Mouse (Mus musculus): ENCODE measurements around the gene Tfdp1. TPM values are rescaled to one million over a fixed set of nuclear protein-coding genes. Genes with fewer than 3 reads are reported as not detected.

Tfdp1 gene
- polyA plus RNA-seq, 1 experiment from 2014 or later, result 153 TPM

GRCm38 (mm10) chr8:13413823-13414390 lies 75.4 kb downstream of the Tfdp1 start:
- H3K4me2 ChIP-seq (replicated peaks; ENCODE audit: low read depth, low read length), result no peak overlapping the region
- H3K9ac ChIP-seq (replicated peaks; ENCODE audit: low read depth, low read length), result no peak overlapping the region
- no peaks in the 10 kb centered on the region for H3K9me3 ChIP-seq (ENCODE audit: control insufficient read depth, low read depth, low read length)
- 0 out of 2 replicates have a peak, but pooled peaks cover 3% of the 10 kb centered on the region for H3K27me3 ChIP-seq (ENCODE audit: control insufficient read depth, insufficient read depth, low read length)
- H3K27ac ChIP-seq (ENCODE audit: low read length), result no peak overlapping the region
- WGBS, result 42% methylated on average over 12 of the region's 12 CpGs
- H3K4me3 ChIP-seq (ENCODE audit: low read depth, low read length), result no peak overlapping the region
- ATAC-seq (ENCODE audit: insufficient number of reproducible peaks, insufficient read depth, low FRiP score, low read depth), result no peak
- H3K36me3 ChIP-seq (ENCODE audit: control insufficient read depth, insufficient read depth, low read length), result no peaks in the 10 kb centered on the region
- no peaks in the 10 kb centered on the region for H3K4me1 ChIP-seq (ENCODE audit: control insufficient read depth, insufficient read depth, low read length)

DNA sequence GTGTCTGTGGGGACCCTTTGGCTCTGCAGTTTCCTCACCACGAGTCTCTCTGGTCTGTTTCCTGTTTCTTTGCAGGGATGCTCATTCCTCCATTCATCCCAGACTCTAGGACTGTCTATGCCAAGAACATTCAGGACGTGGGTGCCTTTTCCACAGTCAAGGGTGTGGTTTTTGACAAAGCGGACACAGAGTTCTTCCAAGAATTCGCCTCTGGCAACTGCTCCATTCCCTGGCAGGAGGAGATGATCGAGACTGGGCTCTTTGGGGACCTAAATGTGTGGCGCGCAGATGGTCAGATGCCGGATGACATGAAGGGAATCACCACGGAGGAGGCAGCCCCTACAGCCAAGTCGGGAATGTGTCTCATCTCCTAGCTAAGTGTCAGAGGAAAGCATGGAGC lies 77.3 kb downstream of the Tfdp1 start:
- H3K4me2 ChIP-seq (replicated peaks; ENCODE audit: low read depth, low read length), result no peak overlapping the region
- no peaks in the 10 kb centered on the region for H3K4me1 ChIP-seq (ENCODE audit: control insufficient read depth, insufficient read depth, low read length)
- H3K27ac ChIP-seq (ENCODE audit: low read length), result no peak overlapping the region
- H3K9ac ChIP-seq (replicated peaks; ENCODE audit: low read depth, low read length), result no peak overlapping the region
- H3K9me3 ChIP-seq (ENCODE audit: control insufficient read depth, low read depth, low read length), result no peaks in the 10 kb centered on the region
- WGBS, result 74% methylated on average over 10 of the region's 10 CpGs
- ATAC-seq (ENCODE audit: insufficient number of reproducible peaks, insufficient read depth, low FRiP score, low read depth), result no peak
- H3K4me3 ChIP-seq (ENCODE audit: low read depth, low read length), result no peak overlapping the region
- H3K27me3 ChIP-seq (ENCODE audit: control insufficient read depth, insufficient read depth, low read length), result 0 out of 2 replicates have a peak, but pooled peaks cover 3% of the 10 kb centered on the region
- H3K36me3 ChIP-seq (ENCODE audit: control insufficient read depth, insufficient read depth, low read length), result no peaks in the 10 kb centered on the region

DNA sequence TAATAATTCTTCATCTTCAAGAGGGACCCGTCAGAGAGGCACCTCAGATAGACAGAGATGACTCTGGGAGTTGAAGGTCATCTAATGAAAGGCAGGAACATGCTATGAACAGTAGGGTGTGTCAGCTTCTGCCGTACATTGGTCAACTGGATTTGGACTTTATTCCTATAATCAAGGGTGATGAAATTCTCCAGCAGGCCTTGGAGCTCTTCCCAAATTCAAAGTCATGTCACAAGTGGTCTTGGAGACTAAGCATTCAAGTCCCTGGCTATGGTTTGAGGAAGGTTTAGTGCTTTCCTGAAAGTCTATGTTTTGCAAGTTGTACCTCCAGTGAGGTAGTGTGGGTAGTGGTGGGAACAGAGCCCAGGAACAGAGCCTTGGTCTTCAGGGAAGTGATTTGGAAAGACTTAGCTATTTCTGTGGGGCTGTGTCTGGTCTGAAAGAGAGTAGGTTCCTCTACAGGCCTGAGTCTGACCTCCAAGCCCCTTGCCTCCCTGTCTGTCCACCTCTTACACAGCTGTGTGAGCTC lies 80.6 kb downstream of the Tfdp1 start:
- Histone ChIP-seq H3K36me3 (ENCODE audit: control insufficient read depth, insufficient read depth, low read length) (no peaks in the 10 kb centered on the region), H3K27ac (ENCODE audit: low read length) (no peak overlapping the region), H3K27me3 (ENCODE audit: control insufficient read depth, insufficient read depth, low read length) (0 out of 2 replicates have a peak, but pooled peaks cover 3% of the 10 kb centered on the region), H3K9ac (replicated peaks; ENCODE audit: low read depth, low read length) (no peak overlapping the region), H3K4me1 (ENCODE audit: control insufficient read depth, insufficient read depth, low read length) (no peaks in the 10 kb centered on the region), H3K4me2 (replicated peaks; ENCODE audit: low read depth, low read length) (no peak overlapping the region), H3K4me3 (ENCODE audit: low read depth, low read length) (no peak overlapping the region), H3K9me3 (ENCODE audit: control insufficient read depth, low read depth, low read length) (no peaks in the 10 kb centered on the region)
- 72% methylated on average over 2 of the region's 2 CpGs for WGBS
- no peak for ATAC-seq (ENCODE audit: insufficient number of reproducible peaks, insufficient read depth, low FRiP score, low read depth)

DNA sequence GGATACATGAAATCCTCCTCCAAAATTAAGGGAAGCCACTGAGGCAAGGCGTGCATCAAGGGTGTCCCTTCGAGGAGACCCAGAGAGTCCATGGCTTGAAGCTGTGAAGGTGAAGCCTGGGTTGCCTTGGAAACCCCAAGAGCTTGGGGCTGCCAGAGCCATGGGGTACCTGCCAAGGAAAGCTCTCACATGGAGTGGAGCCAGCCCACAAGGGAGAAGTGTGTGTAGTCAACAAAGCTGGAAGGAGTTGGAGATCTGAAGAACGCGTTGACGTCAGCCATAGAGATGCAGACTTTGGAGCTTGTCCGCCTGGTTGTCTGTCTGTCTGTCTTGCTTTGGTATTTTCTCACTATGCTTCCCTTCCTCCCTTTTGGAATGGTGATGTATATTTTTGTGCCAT lies 82.4 kb downstream of the Tfdp1 start:
- no peak overlapping the region for H3K9ac ChIP-seq (replicated peaks; ENCODE audit: low read depth, low read length)
- no peak for ATAC-seq (ENCODE audit: insufficient number of reproducible peaks, insufficient read depth, low FRiP score, low read depth)
- 95% methylated on average over 6 of the region's 6 CpGs for WGBS
- H3K4me1 ChIP-seq (ENCODE audit: control insufficient read depth, insufficient read depth, low read length), result no peaks in the 10 kb centered on the region
- no peaks in the 10 kb centered on the region for H3K9me3 ChIP-seq (ENCODE audit: control insufficient read depth, low read depth, low read length)
- no peaks in the 10 kb centered on the region for H3K36me3 ChIP-seq (ENCODE audit: control insufficient read depth, insufficient read depth, low read length)
- H3K4me2 ChIP-seq (replicated peaks; ENCODE audit: low read depth, low read length), result no peak overlapping the region
- no peak overlapping the region for H3K4me3 ChIP-seq (ENCODE audit: low read depth, low read length)
- H3K27ac ChIP-seq (ENCODE audit: low read length), result no peak overlapping the region
- H3K27me3 ChIP-seq (ENCODE audit: control insufficient read depth, insufficient read depth, low read length), result no peaks in the 10 kb centered on the region

DNA sequence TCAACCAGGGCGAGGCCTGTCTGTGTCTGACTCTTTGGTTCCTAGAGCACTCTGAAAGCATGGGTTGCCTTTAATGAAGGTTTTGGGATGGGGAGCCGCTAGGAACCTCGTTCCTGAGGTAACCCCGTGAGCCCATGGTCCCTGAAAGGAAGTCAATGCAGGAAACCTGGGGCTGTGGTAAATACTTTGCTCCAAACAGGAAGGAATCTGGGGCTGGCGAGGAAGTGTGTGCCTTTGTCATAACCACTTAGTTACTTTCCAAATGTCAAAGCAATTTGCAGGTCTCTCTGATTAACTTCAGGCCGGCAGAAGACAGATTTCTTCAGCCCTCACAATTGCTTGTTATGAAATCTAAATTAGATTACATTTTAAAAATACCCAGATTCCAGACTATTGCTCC lies 88.8 kb downstream of the Tfdp1 start:
- no peaks in the 10 kb centered on the region for H3K4me1 ChIP-seq (ENCODE audit: control insufficient read depth, insufficient read depth, low read length)
- H3K27ac ChIP-seq (ENCODE audit: low read length), result no peak overlapping the region
- no peak overlapping the region for H3K9ac ChIP-seq (replicated peaks; ENCODE audit: low read depth, low read length)
- H3K4me3 ChIP-seq (ENCODE audit: low read depth, low read length), result no peak overlapping the region
- no peaks in the 10 kb centered on the region for H3K27me3 ChIP-seq (ENCODE audit: control insufficient read depth, insufficient read depth, low read length)
- 65% methylated on average over 6 of the region's 6 CpGs for WGBS
- H3K4me2 ChIP-seq (replicated peaks; ENCODE audit: low read depth, low read length), result no peak overlapping the region
- no peak for ATAC-seq (ENCODE audit: insufficient number of reproducible peaks, insufficient read depth, low FRiP score, low read depth)
- H3K9me3 ChIP-seq (ENCODE audit: control insufficient read depth, low read depth, low read length), result no peaks in the 10 kb centered on the region
- no peaks in the 10 kb centered on the region for H3K36me3 ChIP-seq (ENCODE audit: control insufficient read depth, insufficient read depth, low read length)

Other genes with a start within 250 kb of the Tfdp1 start
- 36.1 and 37.8 TPM in 2 replicates for gene Pcid2, start 233.3 kb upstream of the Tfdp1 start, polyA plus RNA-seq (2014; fragmentation: Nextera tagmentation; extraction: Ambion mirVana)
- 93.9 and 101 TPM in 2 replicates for gene Cul4a, start 233.1 kb upstream of the Tfdp1 start, polyA plus RNA-seq (2014; fragmentation: Nextera tagmentation; extraction: Ambion mirVana)
- gene Lamp1, start 179.6 kb upstream of the Tfdp1 start, polyA plus RNA-seq (2014; fragmentation: Nextera tagmentation; extraction: Ambion mirVana), result 272 and 298 TPM in 2 replicates
- 25.0 and 27.6 TPM in 2 replicates for gene Grtp1, start 138.1 kb upstream of the Tfdp1 start, polyA plus RNA-seq (2014; fragmentation: Nextera tagmentation; extraction: Ambion mirVana)
- gene Adprhl1, start 84.6 kb upstream of the Tfdp1 start, polyA plus RNA-seq (2014; fragmentation: Nextera tagmentation; extraction: Ambion mirVana), result not detected in 2 replicates
- gene Dcun1d2, start 50.6 kb upstream of the Tfdp1 start, polyA plus RNA-seq (2014; fragmentation: Nextera tagmentation; extraction: Ambion mirVana), result 20.6 and 23.6 TPM in 2 replicates
- 45.5 and 46.3 TPM in 2 replicates for gene Tmco3, start 50.6 kb upstream of the Tfdp1 start, polyA plus RNA-seq (2014; fragmentation: Nextera tagmentation; extraction: Ambion mirVana)
- 16.0 and 16.7 TPM in 2 replicates for gene Atp4b, start 58.1 kb downstream of the Tfdp1 start, polyA plus RNA-seq (2014; fragmentation: Nextera tagmentation; extraction: Ambion mirVana)
- not detected in 2 replicates for gene Grk1, start 66.3 kb downstream of the Tfdp1 start, polyA plus RNA-seq (2014; fragmentation: Nextera tagmentation; extraction: Ambion mirVana)
- gene Tmem255b, start 96.4 kb downstream of the Tfdp1 start, polyA plus RNA-seq (2014; fragmentation: Nextera tagmentation; extraction: Ambion mirVana), result 2.3 and 2.6 TPM in 2 replicates
- 67.7 and 68.7 TPM in 2 replicates for gene Gas6, start 155.7 kb downstream of the Tfdp1 start, polyA plus RNA-seq (2014; fragmentation: Nextera tagmentation; extraction: Ambion mirVana)
- gene 1700029H14Rik, start 223.7 kb downstream of the Tfdp1 start, polyA plus RNA-seq (2014; fragmentation: Nextera tagmentation; extraction: Ambion mirVana), result not detected in 2 replicates

Data from stomach, embryonic 14.5 days (tissue).